Mouse (Mus musculus) liver, embryonic 11.5 days (tissue): ENCODE results near the gene Neu2. TPM values are rescaled to one million over a fixed set of nuclear protein-coding genes. Genes with fewer than 3 reads are reported as not detected.
A peak's percentile ranks its signal among the peaks of the same experiment; 100 is the strongest.

ENCODE experiments used
- ATAC-seq: fragments of 200-750 bp; cut with Nextera tagmentation; replicated peaks from 2 replicates; pipeline ENCODE4 v1.8.0; 2017; ENCODE audit warnings: moderate number of reproducible peaks, mild to moderate bottlenecking, moderate TSS enrichment, moderate library complexity; ENCODE audit not compliant: low FRiP score
- DNase-seq: peaks from one replicate; pipeline ENCODE4 v3.0.0-alpha.2; 2017; ENCODE audit warnings: low spot score
- H3K27ac ChIP-seq: fragments of 300-500 bp; sonication (generic); 2 replicates; pipeline ENCODE4 v1.5.1; 2014; ENCODE audit warnings: mild to moderate bottlenecking, low read depth, low read length, control low read depth
- H3K27me3 ChIP-seq: fragments of 300-500 bp; sonication (generic); replicated peaks from 2 replicates; pipeline ENCODE4 v1.6.1; 2014; ENCODE audit warnings: low read length, mixed read lengths; ENCODE audit not compliant: control insufficient read depth, insufficient read depth
- H3K36me3 ChIP-seq: fragments of 300-500 bp; sonication (generic); 2 replicates; pipeline ENCODE4 v1.6.1; 2014; ENCODE audit warnings: mild to moderate bottlenecking, low read length, moderate library complexity, mixed read lengths; ENCODE audit not compliant: control insufficient read depth, insufficient read depth
- H3K4me1 ChIP-seq: fragments of 300-500 bp; sonication (generic); replicated peaks from 2 replicates; pipeline ENCODE4 v1.6.1; 2014; ENCODE audit warnings: low read length, mixed read lengths; ENCODE audit not compliant: control insufficient read depth, insufficient read depth
- H3K4me2 ChIP-seq: fragments of 300-500 bp; sonication (generic); 2 replicates; pipeline ENCODE4 v1.6.1; 2014; ENCODE audit warnings: mild to moderate bottlenecking, control low read depth, moderate library complexity
- H3K4me3 ChIP-seq: fragments of 300-500 bp; sonication (generic); 2 replicates; pipeline ENCODE4 v1.5.1; 2014; ENCODE audit warnings: low read depth, low read length, control low read depth
- H3K9ac ChIP-seq: fragments of 300-500 bp; sonication (generic); 2 replicates; pipeline ENCODE4 v1.6.1; 2014; ENCODE audit warnings: low read depth, low read length, control low read depth
- H3K9me3 ChIP-seq: fragments of 300-500 bp; sonication (generic); 2 replicates; pipeline ENCODE4 v1.6.1; 2016; ENCODE audit warnings: low read length, inconsistent platforms, mixed read lengths; ENCODE audit not compliant: control insufficient read depth
- whole genome bisulfite sequencing: fragments of 180-500 bp; shearing (Covaris S2); extraction: QIAGEN DNeasy Blood & Tissue Kit; methylation state at CpG from one replicate; pipeline ENCODE4 v1.1.7; 2014; 5-methylcytosine and 5-hydroxymethylcytosine counted together
- polyA plus RNA-seq: library from polyadenylated mRNA; unstranded; fragments of >200 nt; fragmentation: Nextera tagmentation; extraction: Ambion mirVana; gene quantifications from 2 replicates; pipeline ENCODE4 v1.2.1, GENCODE M21; 2014

The Neu2 gene
- polyA plus RNA-seq, 1 experiment from 2014 or later, result 0.16 TPM

- H3K4me2 ChIP-seq, result no peak overlapping the region
- H3K9ac ChIP-seq, result no peak overlapping the region
- no peak overlapping the region for H3K27ac ChIP-seq
- H3K4me1 ChIP-seq, result no peaks in the 10 kb centered on the region
- no peak for DNase-seq
- no peak overlapping the region for H3K4me3 ChIP-seq
- WGBS, result 71% methylated on average over 1 of the region's 1 CpGs
- no peaks in the 10 kb centered on the region for H3K36me3 ChIP-seq
- no peaks in the 10 kb centered on the region for H3K27me3 ChIP-seq
- no peaks in the 10 kb centered on the region for H3K9me3 ChIP-seq
- no peak for ATAC-seq
Observed at GRCm38 (mm10) chr1:87553586-87553985, 43.9 kb downstream of the Neu2 start.

- WGBS, result 69% methylated on average over 3 of the region's 3 CpGs
Observed at GRCm38 (mm10) chr1:87562967-87563366, 53.3 kb downstream of the Neu2 start.

GRCm38 (mm10) chr1:87565760-87566159, 56.1 kb downstream of the Neu2 start:
- H3K4me1 ChIP-seq, result no peaks in the 10 kb centered on the region; the same call in 1 of the 2 replicates
- 91% methylated on average over 8 of the region's 8 CpGs for WGBS
- H3K4me2 ChIP-seq, result no peak overlapping the region
- H3K9ac ChIP-seq, result no peak overlapping the region
- no peaks in the 10 kb centered on the region for H3K36me3 ChIP-seq
- peaks cover 3% of the 10 kb centered on the region; the same call in 1 of the 2 replicates for H3K27me3 ChIP-seq
- H3K4me3 ChIP-seq, result no peak overlapping the region
- H3K27ac ChIP-seq, result no peak overlapping the region
- ATAC-seq, result no peak
- H3K9me3 ChIP-seq, result no peaks in the 10 kb centered on the region
- DNase-seq, result no peak

More at GRCm38 (mm10) chr1:87562967-87563366, 53.3 kb downstream of the Neu2 start:
- H3K4me1 ChIP-seq, result no peaks in the 10 kb centered on the region; the same call in 1 of the 2 replicates
- no peak overlapping the region for H3K4me3 ChIP-seq
- H3K4me2 ChIP-seq, result no peak overlapping the region
- H3K9ac ChIP-seq, result no peak overlapping the region
- DNase-seq (no peak), ATAC-seq (no peak)
- H3K27ac ChIP-seq, result no peak overlapping the region
- no peaks in the 10 kb centered on the region for H3K36me3 ChIP-seq
- H3K9me3 ChIP-seq, result no peaks in the 10 kb centered on the region
- H3K27me3 ChIP-seq, result peaks cover 3% of the 10 kb centered on the region; the same call in 1 of the 2 replicates

- no peak overlapping the region for H3K27ac ChIP-seq
- H3K9me3 ChIP-seq, result no peaks in the 10 kb centered on the region
- WGBS, result 33% methylated on average over 6 of the region's 6 CpGs
- DNase-seq (no peak), ATAC-seq (no peak)
- H3K27me3 ChIP-seq, result peaks cover 3% of the 10 kb centered on the region; the same call in 1 of the 2 replicates
- no peaks in the 10 kb centered on the region; the same call in 1 of the 2 replicates for H3K4me1 ChIP-seq
- no peaks in the 10 kb centered on the region for H3K36me3 ChIP-seq
- H3K4me2 ChIP-seq, result no peak overlapping the region
- no peak overlapping the region for H3K4me3 ChIP-seq
- H3K9ac ChIP-seq, result no peak overlapping the region
Observed at GRCm38 (mm10) chr1:87568398-87568797, 58.7 kb downstream of the Neu2 start.

- H3K27me3 ChIP-seq, result no peaks in the 10 kb centered on the region
- 67% methylated on average over 5 of the region's 5 CpGs for WGBS
- DNase-seq (no peak), ATAC-seq (no peak)
- H3K4me1 ChIP-seq, result no peaks in the 10 kb centered on the region
- no peaks in the 10 kb centered on the region for H3K36me3 ChIP-seq
- no peak overlapping the region for H3K9ac ChIP-seq
- H3K4me2 ChIP-seq, result peak overlapping the region; percentile 13
- H3K27ac ChIP-seq, result no peak overlapping the region
- no peaks in the 10 kb centered on the region for H3K9me3 ChIP-seq
- H3K4me3 ChIP-seq, result no peak overlapping the region
Observed at GRCm38 (mm10) chr1:87573261-87573660, 63.6 kb downstream of the Neu2 start.

- Histone ChIP-seq H3K36me3 (no peaks in the 10 kb centered on the region), H3K4me3 (0 out of 2 replicates have a peak within 1 kb of the TSS, but pooled peaks have one; percentile 5), H3K9me3 (no peaks in the 10 kb centered on the region), H3K4me1 (no peaks in the 10 kb centered on the region), H3K4me2 (peak within 1 kb of the TSS; percentile 13), H3K27ac (no peak within 1 kb of the TSS), H3K9ac (no peak within 1 kb of the TSS), H3K27me3 (no peaks in the 10 kb centered on the region)
- ATAC-seq (peak; percentile 70), DNase-seq (no peak)
- WGBS, result 69% methylated on average over 6 of the region's 6 CpGs
Observed at GRCm38 (mm10) chr1:87573800-87574215, 64.1 kb downstream of the Neu2 start, which contains the start of gene Ngef. Ngef (minus strand) TSS chr1:87573870.

GRCm38 (mm10) chr1:87574353-87574752, 64.7 kb downstream of the Neu2 start:
- no peaks in the 10 kb centered on the region for H3K27me3 ChIP-seq
- no peak overlapping the region for H3K9ac ChIP-seq
- H3K36me3 ChIP-seq, result no peaks in the 10 kb centered on the region
- H3K27ac ChIP-seq, result no peak overlapping the region
- ATAC-seq (no peak), DNase-seq (no peak)
- no peak overlapping the region for H3K4me3 ChIP-seq
- H3K4me1 ChIP-seq, result no peaks in the 10 kb centered on the region
- WGBS, result 70% methylated on average over 6 of the region's 6 CpGs
- H3K4me2 ChIP-seq, result no peak overlapping the region
- H3K9me3 ChIP-seq, result no peaks in the 10 kb centered on the region

- DNase-seq (no peak), ATAC-seq (no peak)
- H3K27me3 ChIP-seq, result no peaks in the 10 kb centered on the region
- no peak overlapping the region for H3K9ac ChIP-seq
- no peak overlapping the region for H3K4me3 ChIP-seq
- no peaks in the 10 kb centered on the region for H3K4me1 ChIP-seq
- no peak overlapping the region for H3K27ac ChIP-seq
- no peaks in the 10 kb centered on the region for H3K36me3 ChIP-seq
- no peak overlapping the region for H3K4me2 ChIP-seq
- WGBS, result 84% methylated on average over 7 of the region's 7 CpGs
- H3K9me3 ChIP-seq, result no peaks in the 10 kb centered on the region
Observed at GRCm38 (mm10) chr1:87574785-87575184, 65.1 kb downstream of the Neu2 start.

- Histone ChIP-seq H3K4me2 (no peak overlapping the region), H3K36me3 (no peaks in the 10 kb centered on the region), H3K4me1 (no peaks in the 10 kb centered on the region), H3K9ac (no peak overlapping the region), H3K9me3 (no peaks in the 10 kb centered on the region), H3K4me3 (no peak overlapping the region), H3K27ac (no peak overlapping the region), H3K27me3 (no peaks in the 10 kb centered on the region)
- DNase-seq (no peak), ATAC-seq (no peak)
- WGBS, result 84% methylated on average over 6 of the region's 6 CpGs
Observed at GRCm38 (mm10) chr1:87578965-87579364, 69.3 kb downstream of the Neu2 start.
